Mouse (Mus musculus) heart, embryonic 10.5 days (tissue): ENCODE measurements around the gene Cdv3. TPM values are rescaled to one million over a fixed set of nuclear protein-coding genes. Genes with fewer than 3 reads are reported as not detected.

Experiments
- DNase-seq: peaks from one replicate; pipeline ENCODE4 v3.0.0-alpha.2; 2017; ENCODE audit warnings: low spot score
- H3K27ac ChIP-seq: fragments of 300-500 bp; sonication (generic); 2 replicates; pipeline ENCODE4 v1.5.1; 2016; ENCODE audit warnings: mild to moderate bottlenecking
- H3K27me3 ChIP-seq: fragments of 300-500 bp; sonication (generic); 2 replicates; pipeline ENCODE4 v1.6.1; 2016; ENCODE audit warnings: mild to moderate bottlenecking; ENCODE audit not compliant: poor library complexity, insufficient read depth, severe bottlenecking
- H3K36me3 ChIP-seq: fragments of 300-500 bp; sonication (generic); 2 replicates; pipeline ENCODE4 v1.6.1; 2016; ENCODE audit warnings: mild to moderate bottlenecking, moderate library complexity
- H3K4me1 ChIP-seq: fragments of 300-500 bp; sonication (generic); 2 replicates; pipeline ENCODE4 v1.6.1; 2016; ENCODE audit warnings: mild to moderate bottlenecking
- H3K4me3 ChIP-seq: fragments of 300-500 bp; sonication (generic); 2 replicates; pipeline ENCODE4 v1.5.1; 2016; ENCODE audit warnings: mild to moderate bottlenecking, moderate library complexity
- H3K9me3 ChIP-seq: fragments of 300-500 bp; sonication (generic); 2 replicates; pipeline ENCODE4 v1.6.1; 2016; ENCODE audit warnings: mild to moderate bottlenecking, moderate library complexity
- WGBS: fragments of 180-500 bp; shearing (Covaris S2); methylation state at CpG from one replicate; pipeline ENCODE4 v1.1.7; 2016; 5-methylcytosine and 5-hydroxymethylcytosine counted together
- polyA plus RNA-seq: library from polyadenylated mRNA; unstranded; fragments of >200 nt; fragmentation: Nextera tagmentation; extraction: Ambion mirVana; gene quantifications from 2 replicates; pipeline ENCODE4 v1.2.1, GENCODE M21; 2016

Cdv3 gene
- polyA plus RNA-seq, 1 experiment from 2014 or later = 128 TPM

DNA sequence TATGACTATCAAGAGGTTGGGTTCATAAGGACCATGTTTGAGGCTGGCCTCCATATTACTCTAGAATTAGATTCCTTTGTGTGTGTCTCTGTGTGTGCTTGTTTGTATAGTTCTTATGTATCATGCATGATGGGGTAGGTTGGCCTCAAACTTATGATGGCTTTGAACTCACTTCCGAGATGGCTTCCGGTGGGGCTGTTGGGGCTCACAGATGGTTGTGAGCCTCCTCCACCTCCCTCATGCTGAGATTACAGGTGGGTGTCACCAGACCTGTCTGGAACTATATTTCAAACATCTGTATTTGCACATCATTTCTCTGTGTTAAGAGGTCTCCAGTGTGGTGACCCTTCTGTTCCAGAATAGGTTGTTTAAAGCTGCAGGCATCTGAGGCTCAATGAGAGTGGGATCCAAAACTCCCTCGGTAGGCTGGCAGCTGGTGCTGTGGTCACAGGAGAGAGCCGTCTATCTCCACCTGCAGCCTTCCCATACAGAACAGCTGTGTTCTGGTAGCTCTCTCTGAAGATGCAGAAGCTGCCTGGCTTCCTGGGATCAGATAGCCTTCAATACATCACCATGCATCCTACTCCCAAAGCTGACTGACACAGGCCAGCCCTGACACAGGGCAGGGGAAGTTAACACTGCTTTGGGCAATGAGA lies 18.6 kb upstream of the Cdv3 start:
- Histone ChIP-seq H3K9me3 (no peaks in the 10 kb centered on the region), H3K4me3 (no peak overlapping the region), H3K36me3 (no peaks in the 10 kb centered on the region), H3K27me3 (no peaks in the 10 kb centered on the region), H3K27ac (no peak overlapping the region), H3K4me1 (peaks cover 26% of the 10 kb centered on the region)
- WGBS = 74% methylated on average over 4 of the region's 4 CpGs
- no peak for DNase-seq

GRCm38 (mm10) chr9:103383576-103383975 lies 17.9 kb upstream of the Cdv3 start:
- H3K9me3 ChIP-seq = no peaks in the 10 kb centered on the region
- WGBS = 84% methylated on average over 1 of the region's 1 CpGs
- no peak for DNase-seq

DNA sequence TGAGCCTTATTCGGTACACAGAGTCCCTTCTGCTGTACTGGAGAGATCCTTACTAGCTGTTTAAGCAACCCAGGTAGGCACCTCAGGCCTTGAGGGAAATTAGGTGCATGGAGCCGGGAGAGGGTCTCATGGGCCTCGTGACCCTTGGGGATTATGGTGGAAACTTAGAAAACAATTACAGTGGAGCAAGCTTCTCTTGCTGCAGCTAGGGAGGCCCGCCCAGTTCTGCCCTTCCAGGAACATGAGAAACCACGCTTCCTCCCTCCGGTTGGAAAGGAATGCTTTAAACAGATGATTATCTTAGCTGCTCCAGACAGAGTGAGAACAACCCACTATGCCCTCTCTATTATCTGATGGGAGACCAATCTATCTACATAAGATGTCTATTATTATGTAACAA lies 17.3 kb upstream of the Cdv3 start:
- DNase-seq = no peak
- 54% methylated on average over 6 of the region's 6 CpGs for WGBS
- Histone ChIP-seq H3K9me3 (no peaks in the 10 kb centered on the region), H3K27ac (no peak overlapping the region), H3K36me3 (no peaks in the 10 kb centered on the region), H3K4me3 (no peak overlapping the region), H3K4me1 (peaks cover 29% of the 10 kb centered on the region), H3K27me3 (no peaks in the 10 kb centered on the region)

More at GRCm38 (mm10) chr9:103383576-103383975, 17.9 kb upstream of the Cdv3 start:
- H3K4me3 ChIP-seq = no peak overlapping the region
- H3K27ac ChIP-seq = no peak overlapping the region
- H3K27me3 ChIP-seq = no peaks in the 10 kb centered on the region
- H3K4me1 ChIP-seq = peaks cover 33% of the 10 kb centered on the region
- no peaks in the 10 kb centered on the region for H3K36me3 ChIP-seq

GRCm38 (mm10) chr9:103380566-103380965 lies 14.9 kb upstream of the Cdv3 start:
- Histone ChIP-seq H3K27ac (no peak overlapping the region), H3K36me3 (no peaks in the 10 kb centered on the region), H3K4me3 (no peak overlapping the region), H3K4me1 (peaks cover 19% of the 10 kb centered on the region), H3K27me3 (no peaks in the 10 kb centered on the region), H3K9me3 (no peaks in the 10 kb centered on the region)
- no peak for DNase-seq
- WGBS = 84% methylated on average over 4 of the region's 4 CpGs

DNA sequence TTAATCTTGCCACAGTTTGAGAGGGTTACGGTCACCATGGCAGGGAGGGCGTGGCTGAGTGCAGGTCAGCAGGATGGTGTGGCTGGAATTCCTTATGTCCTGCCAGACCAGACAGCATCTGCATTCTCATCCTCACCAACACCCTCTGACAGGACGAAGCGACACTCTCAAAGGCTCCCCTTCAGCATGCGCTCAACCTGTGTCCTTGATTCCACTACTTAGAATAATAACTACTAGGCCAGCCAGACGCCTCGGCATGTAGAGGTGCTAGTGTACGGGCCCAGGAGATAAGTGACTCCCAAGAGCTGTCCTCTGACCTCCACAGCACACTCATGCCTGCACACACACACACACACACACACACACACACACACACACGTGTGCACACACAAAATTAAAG lies 13.6 kb upstream of the Cdv3 start:
- Histone ChIP-seq H3K9me3 (no peaks in the 10 kb centered on the region), H3K4me1 (peaks cover 19% of the 10 kb centered on the region), H3K27ac (no peak overlapping the region), H3K4me3 (no peak overlapping the region), H3K36me3 (no peaks in the 10 kb centered on the region), H3K27me3 (no peaks in the 10 kb centered on the region)
- WGBS = 41% methylated on average over 9 of the region's 9 CpGs
- DNase-seq = peak; percentile 81

DNA sequence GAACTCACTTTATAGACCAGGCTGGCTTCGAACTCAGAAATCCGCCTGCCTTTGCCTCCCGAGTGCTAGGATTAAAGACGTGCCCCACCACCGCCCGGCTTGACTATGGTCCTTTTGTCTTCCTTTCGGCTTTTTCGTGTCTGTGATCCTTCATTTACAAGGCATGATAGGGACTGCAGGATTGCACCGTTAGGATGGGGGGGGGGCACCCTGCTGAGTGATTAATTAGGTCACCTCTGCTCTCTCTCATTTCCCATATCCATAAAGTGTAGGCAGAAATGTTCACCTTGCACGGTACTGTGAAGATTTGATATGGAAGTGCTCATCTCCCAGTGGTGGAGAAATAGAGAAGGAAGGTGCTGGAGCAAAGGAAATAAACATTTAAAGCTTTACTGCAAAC lies 13.0 kb upstream of the Cdv3 start:
- Histone ChIP-seq H3K36me3 (no peaks in the 10 kb centered on the region), H3K4me3 (no peak overlapping the region), H3K27me3 (no peaks in the 10 kb centered on the region), H3K9me3 (no peaks in the 10 kb centered on the region), H3K27ac (no peak overlapping the region), H3K4me1 (peaks cover 19% of the 10 kb centered on the region)
- WGBS = 60% methylated on average over 10 of the region's 10 CpGs
- DNase-seq = no peak

DNA sequence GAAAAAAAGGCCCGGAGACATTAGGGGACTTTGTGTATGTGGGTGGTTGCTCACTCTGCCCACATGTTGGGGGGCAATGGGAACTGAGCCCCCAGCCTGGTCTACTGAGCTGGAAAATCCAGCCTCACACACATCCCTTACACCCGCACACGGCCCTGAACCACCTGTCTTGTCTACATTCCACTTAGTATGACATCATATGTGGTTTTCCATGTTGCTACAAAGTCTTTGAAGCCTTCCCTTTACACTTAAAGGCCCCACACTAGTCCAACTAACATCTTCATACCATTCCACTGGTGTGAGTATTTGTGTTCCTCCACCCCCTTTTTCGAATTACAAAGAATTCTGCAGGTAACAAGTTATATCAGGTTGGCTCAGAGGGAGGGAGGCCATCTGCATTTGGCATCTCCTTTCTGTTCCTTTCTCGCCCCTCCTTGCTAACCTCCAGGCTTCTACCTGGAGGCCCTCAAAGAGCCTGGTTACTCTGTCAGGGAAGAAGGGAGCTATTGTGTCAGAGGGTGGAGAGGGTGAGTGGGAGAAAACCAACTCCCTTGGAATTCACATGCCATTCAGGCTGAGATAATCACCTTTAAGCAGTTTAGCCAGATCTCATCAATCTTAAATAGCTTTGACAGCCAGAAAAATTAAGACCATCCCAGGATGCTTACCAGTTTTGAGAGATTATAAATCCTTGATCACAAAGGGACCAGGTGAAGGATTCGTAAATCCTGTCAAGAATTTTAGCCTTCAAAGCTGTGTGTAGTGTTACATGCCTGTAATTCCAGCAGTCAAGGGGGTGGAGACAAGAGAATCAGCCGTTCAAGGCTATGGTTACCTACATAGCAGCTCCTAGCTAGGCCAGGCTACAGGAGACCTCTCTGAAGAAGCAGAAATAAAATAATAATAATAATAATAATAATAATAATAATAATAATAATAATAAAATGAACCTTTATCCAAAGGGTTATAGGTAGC lies 11.0 kb upstream of the Cdv3 start:
- 61% methylated on average over 7 of the region's 7 CpGs for WGBS
- no peaks in the 10 kb centered on the region for H3K9me3 ChIP-seq
- no peaks in the 10 kb centered on the region for H3K36me3 ChIP-seq
- H3K27ac ChIP-seq = peak overlapping the region; percentile 42; the same call in 1 of the 2 replicates
- H3K4me1 ChIP-seq = peaks cover 25% of the 10 kb centered on the region
- no peak for DNase-seq
- no peaks in the 10 kb centered on the region for H3K27me3 ChIP-seq
- no peak overlapping the region for H3K4me3 ChIP-seq

GRCm38 (mm10) chr9:103372271-103373010 lies 6.8 kb upstream of the Cdv3 start:
- DNase-seq = peak; percentile 69
- peaks cover 24% of the 10 kb centered on the region for H3K4me1 ChIP-seq
- H3K27me3 ChIP-seq = no peaks in the 10 kb centered on the region
- H3K27ac ChIP-seq = no peak overlapping the region
- 53% methylated on average over 5 of the region's 5 CpGs for WGBS
- no peak overlapping the region for H3K4me3 ChIP-seq
- H3K9me3 ChIP-seq = no peaks in the 10 kb centered on the region
- no peaks in the 10 kb centered on the region for H3K36me3 ChIP-seq

- no peak overlapping the region for H3K4me3 ChIP-seq
- H3K27ac ChIP-seq = peak overlapping the region; percentile 56; the same call in 1 of the 2 replicates
- 61% methylated on average over 4 of the region's 4 CpGs for WGBS
- no peaks in the 10 kb centered on the region for H3K27me3 ChIP-seq
- H3K4me1 ChIP-seq = peaks cover 27% of the 10 kb centered on the region
- no peak for DNase-seq
- no peaks in the 10 kb centered on the region for H3K9me3 ChIP-seq
- no peaks in the 10 kb centered on the region for H3K36me3 ChIP-seq
These were observed 4.3 kb upstream of the Cdv3 start for GRCm38 (mm10) chr9:103369951-103370350.

GRCm38 (mm10) chr9:103366356-103366755 lies 716 bp upstream of the Cdv3 start:
- DNase-seq = peak; percentile 63
- peaks cover 20% of the 10 kb centered on the region for H3K36me3 ChIP-seq
- no peaks in the 10 kb centered on the region for H3K27me3 ChIP-seq
- H3K4me3 ChIP-seq = peak overlapping the region; percentile 92
- 60% methylated on average over 9 of the region's 9 CpGs for WGBS
- H3K27ac ChIP-seq = peak overlapping the region; percentile 86
- H3K9me3 ChIP-seq = no peaks in the 10 kb centered on the region
- peaks cover 20% of the 10 kb centered on the region for H3K4me1 ChIP-seq

GRCm38 (mm10) chr9:103364601-103365289 lies 895 bp downstream of the Cdv3 start:
- peaks cover 12% of the 10 kb centered on the region for H3K4me1 ChIP-seq
- H3K36me3 ChIP-seq = peaks cover 35% of the 10 kb centered on the region
- 1% methylated on average over 78 of the region's 94 CpGs for WGBS

DNA sequence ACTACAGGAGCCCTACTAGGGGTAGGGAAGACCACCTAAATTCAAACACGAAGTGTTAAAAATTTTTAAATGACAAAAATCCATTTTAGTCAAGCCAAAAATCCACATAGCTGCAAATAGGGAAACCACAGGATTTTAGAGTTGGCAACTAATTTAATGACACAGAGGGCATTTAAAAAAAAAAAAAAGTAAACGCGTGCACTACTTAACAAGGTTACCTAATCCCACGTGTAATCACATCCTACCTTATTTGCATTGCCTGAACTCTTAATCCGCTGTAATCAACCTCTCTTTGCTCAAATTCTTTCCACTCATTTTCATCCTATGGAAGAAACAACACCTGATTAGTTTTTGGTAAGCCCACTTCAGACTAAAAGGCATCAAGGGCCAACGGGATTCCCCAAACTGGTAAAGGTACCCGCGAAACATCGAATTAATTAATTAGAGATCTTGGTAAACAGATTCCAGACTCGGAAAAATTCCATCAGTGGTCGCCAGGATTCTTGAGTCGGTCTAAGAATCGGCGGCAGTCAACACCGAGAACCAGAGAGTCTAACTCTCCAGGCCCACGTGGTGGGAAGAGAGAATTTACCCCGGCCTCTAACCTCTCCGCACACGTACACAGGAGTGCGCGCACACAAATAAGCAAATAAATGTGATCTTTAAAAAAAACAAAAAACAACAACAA lies 1.8 kb downstream of the Cdv3 start:
- Histone ChIP-seq H3K4me1 (peaks cover 10% of the 10 kb centered on the region), H3K27ac (peak overlapping the region; percentile 96), H3K36me3 (peaks cover 43% of the 10 kb centered on the region), H3K9me3 (no peaks in the 10 kb centered on the region), H3K27me3 (no peaks in the 10 kb centered on the region), H3K4me3 (peak overlapping the region; percentile 92)
- WGBS = 1% methylated on average over 21 of the region's 21 CpGs
- peak; percentile 79 for DNase-seq

More at GRCm38 (mm10) chr9:103364601-103365289, 895 bp downstream of the Cdv3 start:
- no peaks in the 10 kb centered on the region for H3K27me3 ChIP-seq
- H3K27ac ChIP-seq = peak overlapping the region; percentile 96
- H3K4me3 ChIP-seq = peak overlapping the region; percentile 92
- peak; percentile 83 for DNase-seq
- no peaks in the 10 kb centered on the region for H3K9me3 ChIP-seq
